Mouse (Mus musculus) heart, postnatal 0 days (tissue): ENCODE results near the gene Nudt1.

Experiments used
- CTCF ChIP-seq: IDR thresholded peaks from 2 replicates; pipeline ENCODE4 v1.5.1; 2016; ENCODE audit warnings: antibody characterized with exemption, control low read depth, low read depth
- EP300 ChIP-seq: IDR thresholded peaks from 2 replicates; pipeline ENCODE4 v1.6.1; 2016; ENCODE audit warnings: antibody characterized with exemption, low read depth

DNA sequence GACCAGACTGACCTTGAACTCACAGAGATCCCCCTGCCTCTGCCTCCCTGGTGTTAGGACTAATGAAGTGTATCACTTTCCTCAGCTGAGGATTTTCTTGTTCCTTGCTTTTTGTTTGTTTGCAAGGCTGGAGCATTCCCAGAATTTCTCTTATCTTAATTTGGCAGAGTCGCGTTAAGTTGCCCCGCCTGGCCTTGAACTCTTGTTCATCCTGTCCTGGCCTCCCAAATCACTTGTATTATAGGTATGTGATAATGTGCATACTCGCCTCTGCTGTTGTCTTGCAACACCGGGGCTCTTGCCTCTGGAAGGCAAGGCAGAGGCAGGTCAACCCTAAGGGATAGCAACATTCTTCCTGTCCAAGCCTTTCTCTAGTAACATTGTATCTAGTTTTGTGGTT is 2.6 kb downstream of the Nudt1 start:
- no peak for TF ChIP-seq EP300
- no peak for TF ChIP-seq CTCF
